Mouse (Mus musculus) urinary bladder, postnatal 36 days (tissue): ENCODE measurements at regions not wholly inside any gene's neighbourhood (a gene's known extent, or its start where the extent isn't known, plus 50 kb on each side); places are given as distances from the start of the nearest gene placed in this dataset.
"Not testable (repeated sequence)": the region's sequence is repeated elsewhere in the genome, so short reads cannot be mapped to it uniquely, and the experiment has no call there.

Experiments used
- DNase-seq, 2 experiments: peaks; one replicate each; pipeline ENCODE4 v3.0.0; 2022; ENCODE audit warnings: low spot score in 2 of 2, mixed read lengths in 1 of 2

GRCm38 (mm10) chr1:137223052-137223451 is 262.8 kb upstream of the Nr5a2 start:
- no peak for DNase-seq

- DNase-seq = no peak
Observed at GRCm38 (mm10) chr1:137221087-137222057, 261.1 kb upstream of the Nr5a2 start.

DNA sequence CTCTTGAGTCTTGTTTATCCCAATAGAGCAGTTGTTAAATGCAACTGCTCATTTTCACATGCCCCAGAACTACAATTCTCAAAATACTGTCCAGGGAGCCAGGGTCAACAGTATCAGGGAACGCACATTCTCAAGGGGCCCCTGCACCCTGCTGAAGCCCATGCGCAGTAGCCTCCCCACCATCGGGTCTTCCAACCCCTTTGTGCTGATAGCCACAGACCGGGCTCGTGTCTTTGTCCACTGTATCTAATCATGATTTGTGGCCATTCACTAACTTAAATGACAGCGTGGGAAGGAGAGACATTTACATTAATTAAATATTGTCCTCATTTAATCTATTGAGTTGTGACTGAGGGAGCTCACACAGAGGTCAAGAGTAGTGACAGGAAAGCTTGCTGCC is 260.0 kb upstream of the Nr5a2 start:
- DNase-seq = no peak

- no peak for DNase-seq
Observed at GRCm38 (mm10) chr1:137218611-137219010, 258.4 kb upstream of the Nr5a2 start.

- DNase-seq = no peak
Observed at GRCm38 (mm10) chr1:137218096-137218495, 257.8 kb upstream of the Nr5a2 start.

GRCm38 (mm10) chr1:137217206-137217605 is 257.0 kb upstream of the Nr5a2 start:
- DNase-seq = no peak

- not testable (repeated sequence) for DNase-seq
Observed at GRCm38 (mm10) chr1:137214328-137214727, 254.1 kb upstream of the Nr5a2 start.

DNA sequence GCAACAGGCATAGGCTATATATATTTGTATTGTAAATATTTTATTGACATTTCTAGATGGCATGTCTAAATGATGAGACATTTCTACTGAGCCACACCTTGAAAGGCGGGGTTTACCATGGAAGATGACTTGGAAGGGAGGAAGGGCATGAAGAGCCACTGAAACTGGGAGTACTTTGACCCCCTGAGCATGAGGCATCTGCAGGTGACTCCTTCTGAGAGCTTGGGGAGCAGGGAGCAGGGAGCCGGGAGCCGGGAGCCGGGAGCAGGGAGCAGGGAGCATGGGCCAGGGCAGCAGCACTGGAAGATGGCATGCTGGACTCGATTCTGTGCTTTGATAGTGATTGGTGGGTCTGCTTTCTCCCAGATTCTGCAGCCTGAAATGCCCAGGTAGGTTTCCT is 253.5 kb upstream of the Nr5a2 start:
- DNase-seq = no peak

GRCm38 (mm10) chr1:137212856-137213255 is 252.6 kb upstream of the Nr5a2 start:
- DNase-seq = no peak

- no peak for DNase-seq
Observed at GRCm38 (mm10) chr1:137204371-137204770, 244.1 kb upstream of the Nr5a2 start.

- DNase-seq = no peak
Observed at GRCm38 (mm10) chr1:137203512-137203911, 243.3 kb upstream of the Nr5a2 start.

DNA sequence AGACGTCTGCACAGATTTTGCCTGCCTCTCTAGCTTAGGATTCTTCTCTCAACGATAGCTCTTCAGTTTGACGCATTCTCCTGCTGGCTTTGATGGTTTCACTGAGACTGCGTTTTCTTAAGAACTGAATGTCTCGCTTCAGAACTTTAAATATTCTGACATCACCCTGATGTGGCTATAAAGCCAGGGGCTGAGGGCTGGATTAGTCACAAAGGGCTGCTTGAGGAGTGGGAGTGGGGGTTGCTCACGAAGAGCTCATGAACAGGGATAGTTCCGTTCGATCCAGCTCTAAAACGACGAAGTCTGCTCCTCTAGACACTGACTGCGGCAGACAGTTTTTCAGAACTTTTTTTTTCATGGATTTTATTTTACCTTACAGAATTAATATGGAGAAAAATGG is 240.7 kb upstream of the Nr5a2 start:
- DNase-seq = no peak

- DNase-seq = no peak
Observed at GRCm38 (mm10) chr1:137195962-137196361, 235.7 kb upstream of the Nr5a2 start.

GRCm38 (mm10) chr1:137195065-137195620 is 234.9 kb upstream of the Nr5a2 start:
- no peak for DNase-seq

DNA sequence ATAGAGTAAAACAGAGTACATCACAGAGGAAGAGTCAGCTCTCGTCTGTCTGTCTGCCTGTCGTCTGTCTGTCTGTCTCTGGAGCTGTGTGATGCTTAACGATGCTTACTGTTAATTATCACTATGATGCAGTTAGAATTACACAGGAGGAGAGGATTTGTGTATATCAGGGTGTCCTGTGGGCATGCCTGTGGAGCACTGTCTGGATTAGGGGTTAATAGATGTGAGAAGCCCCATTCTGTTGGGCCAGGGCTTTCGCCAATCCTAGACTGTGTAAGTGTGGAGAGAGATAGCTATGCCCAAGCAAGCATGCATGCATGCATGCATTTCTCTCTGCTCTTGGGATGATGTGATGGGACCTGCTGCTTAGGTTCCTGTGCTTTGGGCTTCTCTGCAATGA is 218.0 kb upstream of the Nr5a2 start:
- DNase-seq = no peak

- DNase-seq = no peak
Observed at GRCm38 (mm10) chr1:137176696-137177095, 216.4 kb upstream of the Nr5a2 start.

DNA sequence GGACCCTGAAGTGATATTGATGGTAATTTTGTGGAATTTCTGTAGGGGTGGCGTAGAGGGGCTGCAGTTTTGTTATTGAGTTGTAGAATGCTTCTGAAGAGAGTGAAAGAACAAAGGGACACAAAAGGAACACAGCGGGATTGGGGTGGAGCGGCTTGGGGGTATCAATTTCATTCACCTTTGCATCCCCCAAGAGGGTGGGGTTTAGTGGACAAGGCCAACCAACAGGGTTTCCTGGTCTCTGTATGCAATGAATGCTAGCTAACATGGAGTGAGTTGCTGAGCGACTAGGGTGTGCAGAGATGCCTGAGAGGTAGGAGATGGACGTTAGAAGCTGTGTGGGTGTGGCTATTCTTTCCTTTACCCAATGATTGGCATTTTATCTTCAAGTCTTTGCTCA is 213.8 kb upstream of the Nr5a2 start:
- no peak for DNase-seq

DNA sequence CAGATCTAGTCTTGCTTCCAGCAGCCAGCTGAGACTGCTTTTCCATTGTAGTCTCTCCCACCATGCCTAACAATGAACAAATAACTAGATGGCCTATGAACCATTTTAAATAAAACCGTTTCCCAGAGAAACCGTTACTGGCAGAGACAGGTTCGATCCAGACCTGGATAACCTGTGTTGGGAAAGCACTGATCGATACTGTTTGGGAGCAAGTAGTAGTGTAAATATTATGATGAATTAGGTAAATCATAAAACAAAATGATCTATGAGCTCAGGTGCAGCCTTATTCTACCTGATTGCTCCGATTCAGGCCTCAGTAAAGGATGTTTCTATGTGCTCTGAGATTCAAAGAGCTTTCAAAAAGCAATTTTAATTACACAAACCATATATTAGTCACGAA is 211.9 kb upstream of the Nr5a2 start:
- no peak for DNase-seq

DNA sequence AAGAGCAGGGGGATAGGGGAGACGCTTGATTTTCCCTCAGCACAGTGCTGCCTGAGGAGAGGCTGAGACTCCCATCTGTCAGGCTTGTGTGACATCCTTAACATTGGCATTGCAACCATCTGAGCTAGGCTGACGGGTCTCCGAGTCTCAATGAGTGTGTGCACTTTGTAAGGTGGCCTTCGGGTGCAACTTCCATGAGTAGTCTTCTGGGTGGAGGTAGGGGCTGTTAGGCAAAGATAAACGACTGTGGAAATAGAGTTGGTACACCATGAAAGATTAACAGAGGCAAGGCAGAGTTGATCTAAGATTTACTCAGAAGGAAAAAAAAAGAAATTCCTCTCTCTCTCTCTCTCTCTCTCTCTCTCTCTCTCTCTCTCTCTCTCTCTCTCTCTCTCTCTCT is 211.2 kb upstream of the Nr5a2 start:
- DNase-seq = no peak

DNA sequence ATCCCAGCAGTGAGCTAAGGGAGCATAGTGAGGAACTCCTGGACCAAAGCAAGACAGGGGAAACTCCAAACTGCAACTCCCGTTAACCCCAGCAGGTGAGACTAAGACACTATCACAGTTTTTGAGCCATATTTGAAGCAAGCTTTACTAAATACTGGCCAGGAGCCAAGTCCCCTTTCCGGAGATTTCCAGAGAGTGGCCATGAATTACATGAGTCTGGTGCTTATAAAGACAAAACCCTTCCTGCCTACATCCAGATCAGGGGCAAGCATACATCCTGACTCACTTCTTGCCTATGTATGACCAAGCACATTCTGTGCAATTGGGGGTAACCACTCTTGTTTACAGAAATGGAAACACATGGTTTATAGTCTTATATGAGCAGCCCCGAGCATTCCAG is 187.6 kb upstream of the Nr5a2 start:
- DNase-seq = no peak

- DNase-seq = peak in 1 of 2 experiments; percentile 1
Observed at GRCm38 (mm10) chr1:137141879-137142570, 181.8 kb upstream of the Nr5a2 start.

DNA sequence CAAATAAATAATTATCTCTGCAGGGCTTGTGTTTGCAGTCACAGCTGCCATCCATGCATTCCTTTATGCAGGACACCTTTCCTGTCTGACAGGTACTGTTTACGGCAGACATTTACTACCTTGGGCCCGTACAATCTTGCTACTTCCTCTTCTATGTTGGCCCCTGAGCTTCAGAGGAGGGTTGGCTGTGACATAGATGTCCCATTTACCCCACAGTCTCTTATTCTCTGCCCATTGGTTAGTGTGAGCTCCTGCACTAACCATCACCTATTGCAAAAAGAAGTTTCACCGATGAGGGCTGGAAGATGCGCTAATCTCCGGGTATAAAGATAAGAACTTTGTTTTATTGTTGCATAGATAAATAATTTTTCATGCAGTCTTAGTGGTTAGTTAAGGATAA is 181.1 kb upstream of the Nr5a2 start:
- DNase-seq = no peak

DNA sequence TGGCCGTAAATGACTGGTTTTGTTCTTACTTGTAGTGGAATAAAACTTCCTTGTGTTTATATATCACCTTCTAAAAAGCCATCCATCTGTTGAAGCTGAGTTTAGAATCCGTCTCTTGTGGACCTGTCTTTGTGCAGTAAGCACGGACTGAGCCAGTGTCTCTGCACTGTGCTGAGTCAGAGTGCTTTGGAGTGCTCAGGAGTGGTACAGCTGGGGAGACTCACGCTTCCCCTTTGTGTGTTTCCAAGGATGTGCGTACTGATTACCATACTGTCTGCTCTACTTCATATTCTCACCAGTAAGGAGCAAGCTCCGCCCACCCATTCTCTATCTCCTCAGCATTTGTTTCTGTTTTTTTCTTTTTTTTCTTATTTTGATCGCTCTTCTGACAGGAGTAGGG is 175.9 kb upstream of the Nr5a2 start:
- no peak for DNase-seq
